Mouse (Mus musculus): ENCODE results near the gene Phactr4. TPM values are rescaled to one million over a fixed set of nuclear protein-coding genes. Genes with fewer than 3 reads are reported as not detected.

Phactr4 gene
- 15.4 and 20.3 TPM in 2 replicates for polyA plus RNA-seq (2015; fragmentation: Nextera tagmentation; extraction: Ambion mirVana)

GRCm38 (mm10) chr4:132421923-132422782 is at the start of gene Phactr4:
Phactr4 (minus strand) TSS chr4:132422489.

DNA sequence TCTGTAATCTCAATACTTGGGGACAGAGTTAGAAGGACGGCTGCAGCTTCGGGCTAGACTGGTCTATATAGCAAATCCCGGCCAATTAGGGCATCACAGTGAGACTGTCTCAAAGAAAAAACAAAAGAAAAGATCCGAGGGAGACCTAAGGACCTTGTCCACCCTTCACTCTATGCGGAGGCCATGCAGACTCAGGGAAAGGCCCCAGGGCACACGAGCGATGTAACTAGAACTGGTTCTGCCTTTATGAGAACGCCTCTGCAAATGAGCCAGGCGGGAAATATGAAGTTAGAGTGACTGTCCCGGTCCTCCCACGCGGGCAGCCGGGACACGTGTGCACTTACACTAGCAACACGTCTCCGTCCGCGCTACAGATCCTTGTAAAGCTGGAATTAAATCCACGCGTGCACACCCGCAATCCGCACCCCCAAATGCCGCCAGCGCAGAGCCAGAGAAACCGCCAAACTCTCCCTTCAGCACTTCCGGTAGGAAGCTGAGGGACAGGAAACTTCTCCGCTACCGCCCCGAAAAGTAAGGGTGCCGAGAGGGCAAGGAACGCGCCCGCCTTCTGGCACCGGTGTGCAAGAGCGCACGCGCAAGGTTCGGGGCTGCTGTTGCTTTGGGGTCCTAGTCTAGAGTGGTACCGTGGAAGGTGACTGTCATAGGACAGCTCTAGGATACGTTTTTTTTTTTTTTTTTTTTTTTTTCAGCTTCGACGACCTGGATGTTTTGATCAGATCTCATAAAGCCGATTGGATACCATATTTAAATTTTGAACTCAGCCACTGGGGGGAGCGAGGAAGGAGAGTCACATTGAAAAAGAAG is 41.4 kb upstream of the Phactr4 start, which contains the start of gene Med18:
Gene Med18 (minus strand): TSS at position 492 of the 825 bp plus-strand sequence.

DNA sequence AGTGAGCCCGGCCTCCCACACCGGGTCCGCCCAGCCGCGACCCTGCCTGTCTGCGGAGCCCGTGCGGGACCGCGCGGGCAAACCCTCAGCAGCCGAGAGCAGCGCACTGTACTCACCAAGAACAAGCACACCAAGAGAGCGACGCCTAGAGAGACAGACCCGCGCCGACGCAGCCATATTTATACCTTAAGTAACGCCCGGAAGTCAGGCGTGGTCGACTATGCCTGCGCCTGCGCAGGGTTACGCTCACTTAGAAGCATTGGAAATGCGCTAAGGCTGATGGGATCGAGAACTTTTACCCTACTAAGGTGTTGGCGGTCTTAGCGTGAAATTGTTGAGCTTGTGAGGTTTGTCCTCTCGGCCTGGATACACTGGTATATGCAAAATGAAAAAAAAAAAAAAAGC is 68.8 kb downstream of the Phactr4 start, which contains the start of gene Rcc1:
Gene Rcc1 (minus strand): TSS at position 125 of the 405 bp plus-strand sequence.

GRCm38 (mm10) chr4:132329115-132329834 is 93.0 kb downstream of the Phactr4 start, which contains the start of gene Trnau1ap:
Trnau1ap (minus strand) TSS chr4:132329538.

Small RNAs within 50 kb of the gene (microRNA-seq; reads per million reads assigned to microRNA genes)
- gene Gm25707 = not detected

Other genes with a start within 250 kb of the Phactr4 start
- 39.9 and 51.4 TPM in 2 replicates for gene Ythdf2, start 210.2 kb downstream of the Phactr4 start, polyA plus RNA-seq (2015; fragmentation: Nextera tagmentation; extraction: Ambion mirVana)
- gene Gmeb1, start 160.9 kb downstream of the Phactr4 start, polyA plus RNA-seq (2015; fragmentation: Nextera tagmentation; extraction: Ambion mirVana) = 14.2 and 15.8 TPM in 2 replicates
- 23.6 and 28.1 TPM in 2 replicates for gene Taf12, start 148.1 kb downstream of the Phactr4 start, polyA plus RNA-seq (2015; fragmentation: Nextera tagmentation; extraction: Ambion mirVana)
- 2.1 and 2.6 TPM in 2 replicates for gene Rab42, start 119.1 kb downstream of the Phactr4 start, polyA plus RNA-seq (2015; fragmentation: Nextera tagmentation; extraction: Ambion mirVana)
- 55.9 and 58.2 TPM in 2 replicates for gene Trnau1ap, start 93.0 kb downstream of the Phactr4 start, polyA plus RNA-seq (2015; fragmentation: Nextera tagmentation; extraction: Ambion mirVana)
- gene Rcc1, start 68.9 kb downstream of the Phactr4 start, polyA plus RNA-seq (2015; fragmentation: Nextera tagmentation; extraction: Ambion mirVana) = 22.0 and 23.5 TPM in 2 replicates
- 9.1 and 13.3 TPM in 2 replicates for gene Med18, start 41.4 kb upstream of the Phactr4 start, polyA plus RNA-seq (2015; fragmentation: Nextera tagmentation; extraction: Ambion mirVana)
- 9.6 and 12.0 TPM in 2 replicates for gene Sesn2, start 88.0 kb upstream of the Phactr4 start, polyA plus RNA-seq (2015; fragmentation: Nextera tagmentation; extraction: Ambion mirVana)
- 1,006 and 1,016 TPM in 2 replicates for gene Atpif1, start 111.2 kb upstream of the Phactr4 start, polyA plus RNA-seq (2015; fragmentation: Nextera tagmentation; extraction: Ambion mirVana)
- gene Dnajc8, start 113.1 kb upstream of the Phactr4 start, polyA plus RNA-seq (2015; fragmentation: Nextera tagmentation; extraction: Ambion mirVana) = 106 and 120 TPM in 2 replicates
- 2.3 and 3.9 TPM in 2 replicates for gene Ptafr, start 141.6 kb upstream of the Phactr4 start, polyA plus RNA-seq (2015; fragmentation: Nextera tagmentation; extraction: Ambion mirVana)
- 10.7 and 11.8 TPM in 2 replicates for gene Eya3, start 216.5 kb upstream of the Phactr4 start, polyA plus RNA-seq (2015; fragmentation: Nextera tagmentation; extraction: Ambion mirVana)

All from urinary bladder, postnatal 0 days (tissue).